Mouse (Mus musculus) heart, embryonic 10.5 days (tissue): ENCODE measurements at regions not wholly inside any gene's neighbourhood (a gene's known extent, or its start where the extent isn't known, plus 50 kb on each side); places are given as distances from the start of the nearest gene placed in this dataset.

Experiments
- DNase-seq: peaks from one replicate; pipeline ENCODE4 v3.0.0-alpha.2; 2017; ENCODE audit warnings: low spot score
- H3K27ac ChIP-seq: fragments of 300-500 bp; sonication (generic); 2 replicates; pipeline ENCODE4 v1.5.1; 2016; ENCODE audit warnings: mild to moderate bottlenecking
- H3K27me3 ChIP-seq: fragments of 300-500 bp; sonication (generic); 2 replicates; pipeline ENCODE4 v1.6.1; 2016; ENCODE audit warnings: mild to moderate bottlenecking; ENCODE audit not compliant: poor library complexity, insufficient read depth, severe bottlenecking
- H3K36me3 ChIP-seq: fragments of 300-500 bp; sonication (generic); 2 replicates; pipeline ENCODE4 v1.6.1; 2016; ENCODE audit warnings: mild to moderate bottlenecking, moderate library complexity
- H3K4me1 ChIP-seq: fragments of 300-500 bp; sonication (generic); 2 replicates; pipeline ENCODE4 v1.6.1; 2016; ENCODE audit warnings: mild to moderate bottlenecking
- H3K4me3 ChIP-seq: fragments of 300-500 bp; sonication (generic); 2 replicates; pipeline ENCODE4 v1.5.1; 2016; ENCODE audit warnings: mild to moderate bottlenecking, moderate library complexity
- H3K9me3 ChIP-seq: fragments of 300-500 bp; sonication (generic); 2 replicates; pipeline ENCODE4 v1.6.1; 2016; ENCODE audit warnings: mild to moderate bottlenecking, moderate library complexity
- WGBS: fragments of 180-500 bp; shearing (Covaris S2); methylation state at CpG from one replicate; pipeline ENCODE4 v1.1.7; 2016; 5-methylcytosine and 5-hydroxymethylcytosine counted together

- Histone ChIP-seq H3K27ac (no peak overlapping the region), H3K36me3 (no peaks in the 10 kb centered on the region), H3K4me3 (no peak overlapping the region), H3K27me3 (no peaks in the 10 kb centered on the region), H3K9me3 (no peaks in the 10 kb centered on the region), H3K4me1 (no peaks in the 10 kb centered on the region)
- no peak for DNase-seq
- WGBS = 81% methylated on average over 12 of the region's 12 CpGs
These were observed 191.3 kb upstream of the Mkln1 start for GRCm38 (mm10) chr6:31207231-31207630.

GRCm38 (mm10) chr6:31208224-31208623 is 190.3 kb upstream of the Mkln1 start:
- Histone ChIP-seq H3K27ac (no peak overlapping the region), H3K4me1 (no peaks in the 10 kb centered on the region), H3K4me3 (no peak overlapping the region), H3K27me3 (no peaks in the 10 kb centered on the region), H3K36me3 (no peaks in the 10 kb centered on the region), H3K9me3 (no peaks in the 10 kb centered on the region)
- 87% methylated on average over 6 of the region's 6 CpGs for WGBS
- no peak for DNase-seq

GRCm38 (mm10) chr6:31209411-31210139 is 189.0 kb upstream of the Mkln1 start:
- H3K27ac ChIP-seq = no peak overlapping the region
- no peaks in the 10 kb centered on the region for H3K9me3 ChIP-seq
- no peak overlapping the region for H3K4me3 ChIP-seq
- no peak for DNase-seq
- 0 out of 2 replicates have a peak, but pooled peaks cover under 1% of the 10 kb centered on the region for H3K27me3 ChIP-seq
- H3K36me3 ChIP-seq = no peaks in the 10 kb centered on the region
- no peaks in the 10 kb centered on the region for H3K4me1 ChIP-seq
- 82% methylated on average over 15 of the region's 15 CpGs for WGBS

- DNase-seq = no peak
- Histone ChIP-seq H3K36me3 (no peaks in the 10 kb centered on the region), H3K4me1 (no peaks in the 10 kb centered on the region), H3K4me3 (no peak overlapping the region), H3K27me3 (peaks cover 7% of the 10 kb centered on the region; the same call in 1 of the 2 replicates), H3K9me3 (no peaks in the 10 kb centered on the region), H3K27ac (no peak overlapping the region)
- WGBS = 80% methylated on average over 7 of the region's 7 CpGs
These were observed 188.3 kb upstream of the Mkln1 start for GRCm38 (mm10) chr6:31210209-31210714.

GRCm38 (mm10) chr6:31211091-31211490 is 187.4 kb upstream of the Mkln1 start:
- Histone ChIP-seq H3K27ac (no peak overlapping the region), H3K27me3 (peaks cover 15% of the 10 kb centered on the region; the same call in 1 of the 2 replicates), H3K4me1 (no peaks in the 10 kb centered on the region; the same call in 1 of the 2 replicates), H3K4me3 (no peak overlapping the region), H3K9me3 (no peaks in the 10 kb centered on the region), H3K36me3 (no peaks in the 10 kb centered on the region)
- no peak for DNase-seq
- 87% methylated on average over 4 of the region's 4 CpGs for WGBS

GRCm38 (mm10) chr6:31211616-31212015 is 186.9 kb upstream of the Mkln1 start:
- H3K27ac ChIP-seq = no peak overlapping the region
- H3K27me3 ChIP-seq = peaks cover 20% of the 10 kb centered on the region
- peaks cover 2% of the 10 kb centered on the region for H3K4me1 ChIP-seq
- H3K4me3 ChIP-seq = no peak overlapping the region
- WGBS = 77% methylated on average over 5 of the region's 5 CpGs
- H3K9me3 ChIP-seq = no peaks in the 10 kb centered on the region
- DNase-seq = no peak
- no peaks in the 10 kb centered on the region for H3K36me3 ChIP-seq

GRCm38 (mm10) chr6:31212080-31212479 is 186.5 kb upstream of the Mkln1 start:
- 84% methylated on average over 7 of the region's 7 CpGs for WGBS
- H3K27ac ChIP-seq = no peak overlapping the region
- H3K27me3 ChIP-seq = peaks cover 24% of the 10 kb centered on the region
- H3K4me3 ChIP-seq = no peak overlapping the region
- H3K9me3 ChIP-seq = no peaks in the 10 kb centered on the region
- DNase-seq = no peak
- H3K4me1 ChIP-seq = peaks cover 7% of the 10 kb centered on the region
- H3K36me3 ChIP-seq = no peaks in the 10 kb centered on the region

- Histone ChIP-seq H3K4me3 (no peak overlapping the region), H3K36me3 (no peaks in the 10 kb centered on the region), H3K4me1 (peaks cover 11% of the 10 kb centered on the region), H3K9me3 (no peaks in the 10 kb centered on the region), H3K27ac (no peak overlapping the region), H3K27me3 (peaks cover 29% of the 10 kb centered on the region)
- WGBS = 85% methylated on average over 13 of the region's 13 CpGs
- no peak for DNase-seq
These were observed 185.8 kb upstream of the Mkln1 start for GRCm38 (mm10) chr6:31212694-31213093.

- no peak for DNase-seq
- H3K4me1 ChIP-seq = peaks cover 15% of the 10 kb centered on the region
- H3K36me3 ChIP-seq = no peaks in the 10 kb centered on the region
- no peak overlapping the region for H3K4me3 ChIP-seq
- H3K9me3 ChIP-seq = no peaks in the 10 kb centered on the region
- H3K27me3 ChIP-seq = peaks cover 34% of the 10 kb centered on the region
- H3K27ac ChIP-seq = no peak overlapping the region
- WGBS = 69% methylated on average over 4 of the region's 4 CpGs
These were observed 185.4 kb upstream of the Mkln1 start for GRCm38 (mm10) chr6:31213161-31213560.

GRCm38 (mm10) chr6:31215661-31216060 is 182.9 kb upstream of the Mkln1 start:
- H3K9me3 ChIP-seq = no peaks in the 10 kb centered on the region
- H3K4me1 ChIP-seq = peaks cover 29% of the 10 kb centered on the region
- H3K27ac ChIP-seq = no peak overlapping the region
- H3K27me3 ChIP-seq = peaks cover 58% of the 10 kb centered on the region
- H3K4me3 ChIP-seq = peak overlapping the region; percentile 89
- H3K36me3 ChIP-seq = no peaks in the 10 kb centered on the region
- WGBS = 69% methylated on average over 8 of the region's 8 CpGs
- no peak for DNase-seq

- peaks cover 64% of the 10 kb centered on the region for H3K27me3 ChIP-seq
- H3K36me3 ChIP-seq = no peaks in the 10 kb centered on the region
- WGBS = under 1% methylated on average over 100 of the region's 100 CpGs
- H3K4me3 ChIP-seq = peak overlapping the region; percentile 89
- H3K9me3 ChIP-seq = no peaks in the 10 kb centered on the region
- H3K27ac ChIP-seq = peak overlapping the region; percentile 80
- H3K4me1 ChIP-seq = peaks cover 34% of the 10 kb centered on the region
- peak; percentile 87 for DNase-seq
These were observed 182.1 kb upstream of the Mkln1 start for GRCm38 (mm10) chr6:31216206-31217059.

- DNase-seq = no peak
- Histone ChIP-seq H3K9me3 (no peaks in the 10 kb centered on the region), H3K4me3 (peak overlapping the region; percentile 89), H3K4me1 (peaks cover 34% of the 10 kb centered on the region), H3K27ac (peak overlapping the region; percentile 80), H3K36me3 (no peaks in the 10 kb centered on the region), H3K27me3 (peaks cover 70% of the 10 kb centered on the region)
- WGBS = under 1% methylated on average over 20 of the region's 20 CpGs
These were observed 181.4 kb upstream of the Mkln1 start for GRCm38 (mm10) chr6:31217060-31217541.

- DNase-seq = no peak
- Histone ChIP-seq H3K27ac (peak overlapping the region; percentile 56; the same call in 1 of the 2 replicates), H3K9me3 (no peaks in the 10 kb centered on the region), H3K27me3 (peaks cover 70% of the 10 kb centered on the region), H3K36me3 (no peaks in the 10 kb centered on the region), H3K4me3 (peak overlapping the region; percentile 89), H3K4me1 (peaks cover 34% of the 10 kb centered on the region)
- under 1% methylated on average over 25 of the region's 25 CpGs for WGBS
These were observed 180.8 kb upstream of the Mkln1 start for GRCm38 (mm10) chr6:31217641-31218138.
